Mouse (Mus musculus) MEL (cell line): Measurements from ENCODE around the gene Lcor.

Experiments used
- GATA1 ChIP-seq: IDR thresholded peaks from 2 replicates; pipeline ENCODE4 v1.6.1; 2011; ENCODE audit warnings: low read depth, low read length, improper control_type of control experiment
- POLR2A ChIP-seq, 2 experiments: IDR thresholded peaks; 2 replicates each; pipeline ENCODE4 v1.6.1; 2011 to 2012; ENCODE audit warnings: low read length in 2 of 2, mild to moderate bottlenecking in 2 of 2, control low read depth in 1 of 2, improper control_type of control experiment in 1 of 2, low read depth in 1 of 2, moderate library complexity in 1 of 2; ENCODE audit not compliant: control insufficient read depth in 1 of 2, insufficient read depth in 1 of 2, poor library complexity in 1 of 2

DNA sequence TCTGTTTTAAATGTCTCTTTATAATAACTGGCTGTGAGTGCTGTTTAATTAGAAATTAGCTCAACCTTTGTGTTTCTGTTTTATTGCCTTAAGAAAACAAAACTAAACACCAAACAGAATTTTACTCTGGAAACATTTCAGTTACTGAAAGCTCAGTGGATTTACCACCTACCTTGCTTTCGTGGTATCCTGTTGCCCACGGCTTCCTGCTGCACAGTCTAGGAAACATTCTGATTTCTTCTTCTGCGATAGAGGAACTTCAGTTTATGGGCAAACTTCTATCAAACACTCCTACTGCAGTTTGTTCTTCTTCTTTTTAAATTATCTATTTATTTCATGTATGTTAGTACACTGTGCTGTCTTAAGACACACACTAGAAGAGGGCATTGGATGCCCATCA lies 46.7 kb downstream of the Lcor start:
- TF ChIP-seq POLR2A (IDR thresholded peaks at IDR 0.05; ENCODE audit: control insufficient read depth in 1 of 2, insufficient read depth in 1 of 2, low read depth in 1 of 2, low read length in 2 of 2, poor library complexity in 1 of 2) (no peak), GATA1 (peak; percentile 36; the same call in 1 of the 2 replicates)
